Mouse (Mus musculus): ENCODE measurements around the gene Cstf3. TPM values are rescaled to one million over a fixed set of nuclear protein-coding genes. Genes with fewer than 3 reads are reported as not detected.

Gene Cstf3
- polyA plus RNA-seq, 1 experiment from 2014 or later: 73.9 TPM

DNA sequence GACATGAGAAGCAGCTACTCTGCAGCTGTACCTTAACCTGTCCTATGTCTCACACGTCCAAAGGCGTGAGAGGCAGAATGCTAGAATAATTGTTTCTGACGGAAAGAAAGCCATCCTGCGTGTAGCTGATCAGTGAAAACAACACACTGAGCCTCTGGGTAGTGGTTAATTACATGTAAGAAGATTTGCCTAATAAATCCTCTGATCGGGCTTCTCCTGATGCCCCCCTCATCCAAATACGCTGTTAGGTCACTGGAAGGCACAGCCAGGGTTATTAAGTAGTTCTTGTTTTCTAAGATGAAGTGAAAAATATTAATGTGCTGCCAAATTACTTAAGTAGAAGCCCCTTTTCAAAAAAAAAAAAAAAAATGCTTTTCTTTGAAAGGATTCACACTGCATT is 18.3 kb upstream of the Cstf3 start:
- Histone ChIP-seq H3K4me2 (replicated peaks; ENCODE audit: low read depth, low read length) (no peak overlapping the region), H3K27ac (ENCODE audit: low read length) (no peak overlapping the region), H3K9ac (replicated peaks; ENCODE audit: low read depth, low read length) (no peak overlapping the region), H3K9me3 (ENCODE audit: control insufficient read depth, low read depth, low read length) (no peaks in the 10 kb centered on the region), H3K36me3 (ENCODE audit: control insufficient read depth, insufficient read depth, low read length) (no peaks in the 10 kb centered on the region), H3K4me3 (ENCODE audit: low read depth, low read length) (no peak overlapping the region), H3K27me3 (ENCODE audit: control insufficient read depth, insufficient read depth, low read length) (no peaks in the 10 kb centered on the region), H3K4me1 (ENCODE audit: control insufficient read depth, insufficient read depth, low read length) (no peaks in the 10 kb centered on the region)
- no peak for ATAC-seq (ENCODE audit: insufficient number of reproducible peaks, insufficient read depth, low FRiP score, low read depth)
- 78% methylated on average over 6 of the region's 6 CpGs for WGBS

DNA sequence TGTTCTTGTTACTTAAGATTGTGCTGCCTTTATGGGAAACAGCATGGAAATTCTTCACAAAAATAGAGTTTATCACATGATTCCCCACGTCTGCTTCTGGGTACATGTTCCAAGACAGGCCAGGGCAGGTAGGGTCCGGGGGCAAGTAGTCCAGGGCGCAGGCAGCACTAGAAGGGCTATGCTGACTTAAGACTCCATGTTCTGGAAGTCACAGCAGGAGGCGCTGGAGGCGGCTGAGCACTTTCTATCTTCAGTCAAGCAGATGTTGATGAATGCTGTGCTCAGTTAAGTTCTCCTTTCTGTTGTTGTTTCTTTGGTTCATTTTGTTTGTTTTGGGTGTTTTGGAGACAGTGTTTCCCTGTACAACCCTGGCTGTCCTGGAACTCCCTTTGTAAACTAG is 14.1 kb upstream of the Cstf3 start:
- no peak overlapping the region for H3K27ac ChIP-seq (ENCODE audit: low read length)
- no peaks in the 10 kb centered on the region for H3K36me3 ChIP-seq (ENCODE audit: control insufficient read depth, insufficient read depth, low read length)
- H3K27me3 ChIP-seq (ENCODE audit: control insufficient read depth, insufficient read depth, low read length): no peaks in the 10 kb centered on the region
- H3K4me3 ChIP-seq (ENCODE audit: low read depth, low read length): no peak overlapping the region
- WGBS: 82% methylated on average over 5 of the region's 5 CpGs
- no peaks in the 10 kb centered on the region for H3K9me3 ChIP-seq (ENCODE audit: control insufficient read depth, low read depth, low read length)
- ATAC-seq (ENCODE audit: insufficient number of reproducible peaks, insufficient read depth, low FRiP score, low read depth): no peak
- H3K4me2 ChIP-seq (replicated peaks; ENCODE audit: low read depth, low read length): no peak overlapping the region
- H3K9ac ChIP-seq (replicated peaks; ENCODE audit: low read depth, low read length): no peak overlapping the region
- H3K4me1 ChIP-seq (ENCODE audit: control insufficient read depth, insufficient read depth, low read length): no peaks in the 10 kb centered on the region

DNA sequence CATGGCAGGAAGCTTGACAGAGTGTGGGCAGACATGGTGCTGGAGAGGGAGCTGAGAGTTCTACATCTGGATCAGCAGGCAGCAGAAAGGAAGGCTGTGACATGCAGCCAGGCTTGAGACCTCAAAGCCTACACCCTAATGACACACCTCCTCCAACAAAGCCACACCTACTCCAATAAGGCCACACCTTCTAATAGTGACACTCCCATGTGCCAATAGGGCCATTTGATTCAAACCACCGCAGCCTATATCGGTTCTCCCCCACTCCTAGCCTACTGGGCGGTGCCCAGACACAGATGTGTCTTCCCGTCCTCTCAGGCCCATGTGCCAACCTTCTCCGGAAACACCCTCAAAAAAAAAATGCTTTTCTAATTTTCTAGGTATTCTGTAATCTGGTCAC is 12.3 kb upstream of the Cstf3 start:
- H3K4me1 ChIP-seq (ENCODE audit: control insufficient read depth, insufficient read depth, low read length): no peaks in the 10 kb centered on the region
- H3K27me3 ChIP-seq (ENCODE audit: control insufficient read depth, insufficient read depth, low read length): no peaks in the 10 kb centered on the region
- no peak overlapping the region for H3K9ac ChIP-seq (replicated peaks; ENCODE audit: low read depth, low read length)
- 0 out of 2 replicates have a peak, but pooled peaks have one; percentile 28 for ATAC-seq (ENCODE audit: insufficient number of reproducible peaks, insufficient read depth, low FRiP score, low read depth)
- H3K4me2 ChIP-seq (replicated peaks; ENCODE audit: low read depth, low read length): no peak overlapping the region
- no peaks in the 10 kb centered on the region for H3K9me3 ChIP-seq (ENCODE audit: control insufficient read depth, low read depth, low read length)
- H3K27ac ChIP-seq (ENCODE audit: low read length): no peak overlapping the region
- WGBS: 68% methylated on average over 5 of the region's 5 CpGs
- H3K36me3 ChIP-seq (ENCODE audit: control insufficient read depth, insufficient read depth, low read length): no peaks in the 10 kb centered on the region
- H3K4me3 ChIP-seq (ENCODE audit: low read depth, low read length): no peak overlapping the region

DNA sequence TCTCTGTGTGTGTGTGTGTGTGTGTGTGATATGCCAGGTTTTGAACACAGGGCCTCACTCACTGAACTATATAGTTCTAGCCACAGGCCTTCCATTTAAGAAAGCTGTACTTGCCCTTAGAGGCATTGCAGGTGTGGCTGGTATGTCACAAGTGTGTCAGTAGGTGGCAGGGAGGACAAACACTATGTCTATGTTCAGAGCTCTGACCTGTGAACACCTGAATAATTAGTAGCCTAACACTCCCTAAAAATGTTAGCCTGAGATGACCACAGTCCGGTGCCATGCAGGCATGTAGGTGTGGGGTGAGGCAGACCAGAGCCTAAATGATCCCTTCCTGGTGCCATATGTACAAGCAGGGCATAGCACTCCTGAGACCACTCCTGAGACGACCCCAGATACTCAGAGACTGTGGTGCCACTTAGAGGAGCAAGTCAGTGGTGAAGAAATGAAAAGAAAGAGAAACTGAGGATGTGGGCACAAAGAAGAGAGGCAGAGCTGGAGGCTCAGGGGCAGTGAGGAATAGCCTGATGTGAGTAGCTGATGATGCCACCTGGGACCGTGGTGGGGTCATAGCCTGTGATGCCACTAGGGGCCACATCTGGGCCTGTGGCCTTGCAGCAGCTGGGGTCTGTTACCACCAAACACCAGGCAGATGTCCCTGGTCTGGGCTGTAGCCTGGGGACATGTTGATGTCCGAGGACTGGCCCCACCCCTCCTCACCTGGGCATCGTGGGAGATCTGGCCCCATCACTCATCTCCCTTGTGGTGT is 11.3 kb upstream of the Cstf3 start:
- peak; percentile 18; the same call in 1 of the 2 replicates for ATAC-seq (ENCODE audit: insufficient number of reproducible peaks, insufficient read depth, low FRiP score, low read depth)
- 61% methylated on average over 5 of the region's 5 CpGs for WGBS
- H3K36me3 ChIP-seq (ENCODE audit: control insufficient read depth, insufficient read depth, low read length): no peaks in the 10 kb centered on the region
- no peak overlapping the region for H3K9ac ChIP-seq (replicated peaks; ENCODE audit: low read depth, low read length)
- no peaks in the 10 kb centered on the region for H3K27me3 ChIP-seq (ENCODE audit: control insufficient read depth, insufficient read depth, low read length)
- H3K4me2 ChIP-seq (replicated peaks; ENCODE audit: low read depth, low read length): no peak overlapping the region
- no peak overlapping the region for H3K4me3 ChIP-seq (ENCODE audit: low read depth, low read length)
- no peaks in the 10 kb centered on the region for H3K4me1 ChIP-seq (ENCODE audit: control insufficient read depth, insufficient read depth, low read length)
- no peaks in the 10 kb centered on the region for H3K9me3 ChIP-seq (ENCODE audit: control insufficient read depth, low read depth, low read length)
- no peak overlapping the region for H3K27ac ChIP-seq (ENCODE audit: low read length)

DNA sequence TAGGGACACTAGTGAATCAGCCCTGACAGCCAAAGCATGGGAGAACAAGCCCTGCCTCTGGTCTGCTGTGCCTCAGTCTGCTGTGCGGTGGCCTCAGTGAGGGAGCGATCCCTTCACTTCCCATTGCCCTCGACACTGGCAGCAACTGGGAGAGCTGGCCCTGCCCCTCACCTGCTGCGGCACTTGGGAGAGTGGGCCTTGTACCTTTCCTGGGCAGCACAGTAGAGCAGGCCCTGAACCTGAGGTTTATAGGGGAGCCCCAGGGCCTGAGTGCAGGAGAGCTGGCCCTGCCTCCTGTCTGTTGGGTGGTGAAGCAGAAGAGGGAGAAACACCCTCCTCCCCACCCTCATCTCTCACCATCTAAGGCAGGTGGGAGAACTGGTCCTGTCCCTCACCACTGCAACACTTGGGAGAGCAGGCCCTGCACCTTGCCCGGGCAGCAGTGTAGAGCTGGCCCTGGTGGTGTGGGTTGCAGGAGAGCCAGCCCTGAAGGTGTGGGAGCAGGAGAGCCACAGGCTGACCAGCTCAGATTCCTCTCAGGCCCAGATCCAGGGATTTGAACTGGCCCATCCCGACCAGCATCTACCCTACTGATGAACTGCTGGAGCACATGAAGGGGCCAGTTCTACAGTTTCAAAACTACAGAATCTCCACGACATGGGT is 10.4 kb upstream of the Cstf3 start:
- no peaks in the 10 kb centered on the region for H3K27me3 ChIP-seq (ENCODE audit: control insufficient read depth, insufficient read depth, low read length)
- no peaks in the 10 kb centered on the region for H3K9me3 ChIP-seq (ENCODE audit: control insufficient read depth, low read depth, low read length)
- no peaks in the 10 kb centered on the region for H3K4me1 ChIP-seq (ENCODE audit: control insufficient read depth, insufficient read depth, low read length)
- H3K4me3 ChIP-seq (ENCODE audit: low read depth, low read length): no peak overlapping the region
- no peak for ATAC-seq (ENCODE audit: insufficient number of reproducible peaks, insufficient read depth, low FRiP score, low read depth)
- no peak overlapping the region for H3K9ac ChIP-seq (replicated peaks; ENCODE audit: low read depth, low read length)
- WGBS: 88% methylated on average over 7 of the region's 7 CpGs
- H3K4me2 ChIP-seq (replicated peaks; ENCODE audit: low read depth, low read length): no peak overlapping the region
- H3K27ac ChIP-seq (ENCODE audit: low read length): no peak overlapping the region
- no peaks in the 10 kb centered on the region for H3K36me3 ChIP-seq (ENCODE audit: control insufficient read depth, insufficient read depth, low read length)

DNA sequence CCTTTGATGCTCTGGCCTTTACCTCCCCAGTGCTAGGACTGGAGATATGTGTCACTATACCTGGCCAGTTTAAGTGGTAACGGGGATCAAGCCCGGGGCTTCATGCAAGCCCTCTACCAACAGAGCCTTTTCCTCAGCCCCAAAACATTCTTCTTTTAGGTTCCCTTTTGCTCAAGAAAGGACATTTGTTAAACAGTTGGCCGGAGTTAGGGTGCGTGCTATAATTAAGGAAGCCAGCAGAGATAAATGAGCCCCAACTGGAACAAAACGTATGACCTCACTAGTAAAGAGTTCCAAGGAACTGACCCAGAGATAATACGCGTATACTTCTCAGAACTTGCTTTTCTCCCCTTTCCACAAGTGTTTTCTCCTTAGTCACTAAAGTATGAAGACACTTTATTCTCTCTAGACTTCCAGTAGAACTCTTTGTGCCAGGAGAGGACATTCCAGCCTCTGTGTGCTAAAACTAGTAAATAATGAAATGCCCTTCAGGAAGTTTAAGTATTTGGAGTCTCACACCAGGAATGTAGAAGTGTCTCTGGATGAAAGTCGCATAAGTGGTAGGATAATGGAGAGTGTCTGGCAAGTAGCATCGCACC is 8.9 kb upstream of the Cstf3 start:
- no peak for ATAC-seq (ENCODE audit: insufficient number of reproducible peaks, insufficient read depth, low FRiP score, low read depth)
- H3K4me2 ChIP-seq (replicated peaks; ENCODE audit: low read depth, low read length): no peak overlapping the region
- WGBS: 53% methylated on average over 9 of the region's 9 CpGs
- no peaks in the 10 kb centered on the region for H3K9me3 ChIP-seq (ENCODE audit: control insufficient read depth, low read depth, low read length)
- no peaks in the 10 kb centered on the region for H3K36me3 ChIP-seq (ENCODE audit: control insufficient read depth, insufficient read depth, low read length)
- H3K4me3 ChIP-seq (ENCODE audit: low read depth, low read length): no peak overlapping the region
- no peaks in the 10 kb centered on the region for H3K4me1 ChIP-seq (ENCODE audit: control insufficient read depth, insufficient read depth, low read length)
- no peak overlapping the region for H3K9ac ChIP-seq (replicated peaks; ENCODE audit: low read depth, low read length)
- no peaks in the 10 kb centered on the region for H3K27me3 ChIP-seq (ENCODE audit: control insufficient read depth, insufficient read depth, low read length)
- no peak overlapping the region for H3K27ac ChIP-seq (ENCODE audit: low read length)

DNA sequence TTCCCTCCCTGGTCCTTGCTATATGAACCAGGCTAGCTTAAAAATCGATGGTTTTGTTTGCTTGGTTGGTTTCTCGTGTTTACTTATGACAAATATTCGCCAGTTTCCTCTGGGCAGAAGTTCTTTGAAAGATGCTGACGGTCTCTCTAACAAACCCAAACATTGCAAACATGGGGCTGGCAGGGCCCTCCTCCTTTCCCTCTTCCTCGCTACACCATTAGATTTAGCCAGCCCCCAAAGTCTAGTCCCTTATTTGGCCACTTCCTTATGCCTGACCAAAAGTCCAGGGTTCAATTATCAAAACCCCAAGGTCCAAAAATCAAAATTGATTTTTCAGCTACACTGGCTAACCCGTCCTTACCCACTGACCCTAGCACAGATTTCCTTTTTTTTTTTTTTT is 7.3 kb upstream of the Cstf3 start:
- Histone ChIP-seq H3K4me2 (replicated peaks; ENCODE audit: low read depth, low read length) (no peak overlapping the region), H3K4me1 (ENCODE audit: control insufficient read depth, insufficient read depth, low read length) (no peaks in the 10 kb centered on the region), H3K27ac (ENCODE audit: low read length) (no peak overlapping the region), H3K4me3 (ENCODE audit: low read depth, low read length) (no peak overlapping the region), H3K27me3 (ENCODE audit: control insufficient read depth, insufficient read depth, low read length) (no peaks in the 10 kb centered on the region), H3K9ac (replicated peaks; ENCODE audit: low read depth, low read length) (no peak overlapping the region), H3K36me3 (ENCODE audit: control insufficient read depth, insufficient read depth, low read length) (no peaks in the 10 kb centered on the region), H3K9me3 (ENCODE audit: control insufficient read depth, low read depth, low read length) (no peaks in the 10 kb centered on the region)
- ATAC-seq (ENCODE audit: insufficient number of reproducible peaks, insufficient read depth, low FRiP score, low read depth): no peak
- 49% methylated on average over 6 of the region's 6 CpGs for WGBS

DNA sequence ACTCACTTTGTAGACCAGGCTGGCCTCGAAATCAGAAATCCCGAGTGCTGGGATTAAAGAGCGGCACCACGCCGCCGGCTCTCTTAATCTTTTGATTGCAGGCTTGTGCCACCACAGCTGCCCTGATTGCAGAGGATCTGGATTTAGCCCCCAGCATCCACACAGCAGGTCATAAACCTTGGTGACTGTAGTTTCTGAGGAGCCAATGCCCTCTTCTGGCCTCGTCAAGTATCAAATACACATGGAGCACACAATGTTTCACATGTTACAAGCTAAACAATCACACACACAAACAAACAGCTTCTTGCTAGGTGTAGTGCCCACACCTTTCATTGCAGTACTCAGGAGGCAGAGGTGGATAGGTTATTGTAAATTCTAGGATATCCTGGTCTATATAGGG is 6.1 kb upstream of the Cstf3 start:
- no peak overlapping the region for H3K9ac ChIP-seq (replicated peaks; ENCODE audit: low read depth, low read length)
- no peaks in the 10 kb centered on the region; the same call in 1 of the 2 replicates for H3K4me1 ChIP-seq (ENCODE audit: control insufficient read depth, insufficient read depth, low read length)
- H3K36me3 ChIP-seq (ENCODE audit: control insufficient read depth, insufficient read depth, low read length): no peaks in the 10 kb centered on the region
- no peaks in the 10 kb centered on the region for H3K27me3 ChIP-seq (ENCODE audit: control insufficient read depth, insufficient read depth, low read length)
- H3K9me3 ChIP-seq (ENCODE audit: control insufficient read depth, low read depth, low read length): no peaks in the 10 kb centered on the region
- H3K27ac ChIP-seq (ENCODE audit: low read length): no peak overlapping the region
- WGBS: 84% methylated on average over 7 of the region's 7 CpGs
- H3K4me2 ChIP-seq (replicated peaks; ENCODE audit: low read depth, low read length): no peak overlapping the region
- no peak overlapping the region for H3K4me3 ChIP-seq (ENCODE audit: low read depth, low read length)
- no peak for ATAC-seq (ENCODE audit: insufficient number of reproducible peaks, insufficient read depth, low FRiP score, low read depth)

Measured in stomach, embryonic 14.5 days (tissue).